Mouse (Mus musculus) megakaryocyte, embryonic 14.5 days (primary cell): ENCODE data around the gene Smarca2.

Source experiments
- FLI1 ChIP-seq: IDR thresholded peaks from 2 replicates; pipeline ENCODE4 v1.6.1; 2012; ENCODE audit warnings: low read length, inconsistent platforms, mixed read lengths
- GATA1 ChIP-seq: IDR thresholded peaks from 3 replicates; pipeline ENCODE4 v1.6.1; 2012; ENCODE audit warnings: mixed read lengths, low read length, inconsistent platforms, borderline replicate concordance

DNA sequence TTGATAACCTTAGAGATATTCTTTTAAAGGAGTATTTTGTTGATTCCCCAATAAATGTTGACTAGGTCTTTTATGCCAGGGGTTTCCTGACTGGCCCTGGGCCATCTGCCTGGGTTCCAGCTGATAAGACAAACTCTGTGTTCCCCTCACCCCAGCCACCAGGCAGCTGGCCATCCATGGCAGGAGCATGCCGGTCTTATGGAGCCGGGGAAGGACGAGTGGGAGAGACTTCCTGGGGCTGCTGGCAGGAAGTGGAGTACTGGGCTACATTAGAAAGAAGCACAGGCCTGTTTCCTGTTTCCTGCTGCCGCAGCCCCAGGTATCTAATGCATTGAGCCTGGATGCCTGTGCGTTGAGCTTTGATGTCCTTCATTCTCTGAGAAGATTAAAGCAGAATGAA lies 102.1 kb downstream of the Smarca2 start:
- TF ChIP-seq GATA1 (no peak), FLI1 (no peak)
